Mouse (Mus musculus): ENCODE results near the gene Morn1. TPM values are rescaled to one million over a fixed set of nuclear protein-coding genes. Genes with fewer than 3 reads are reported as not detected.

Morn1 gene
- polyA plus RNA-seq, 1 experiment from 2014 or later = 1.8 TPM

- H3K4me2 ChIP-seq (ENCODE audit: low read depth, low read length) = 0 out of 2 replicates have a peak overlapping the region, but pooled peaks have one; percentile 4
- WGBS = 19% methylated on average over 4 of the region's 4 CpGs
- no peaks in the 10 kb centered on the region for H3K9me3 ChIP-seq (replicated peaks; ENCODE audit: control insufficient read depth, low read length)
- H3K4me3 ChIP-seq (ENCODE audit: low read length) = no peak overlapping the region
- peaks cover 70% of the 10 kb centered on the region for H3K4me1 ChIP-seq (ENCODE audit: control insufficient read depth, insufficient read depth, low read length)
- no peaks in the 10 kb centered on the region for H3K36me3 ChIP-seq (ENCODE audit: control insufficient read depth, insufficient read depth)
- peak overlapping the region; percentile 3; the same call in 1 of the 2 replicates for H3K9ac ChIP-seq (ENCODE audit: low read length)
- ATAC-seq (replicated peaks; ENCODE audit: extremely low read depth, insufficient read depth, low FRiP score) = peak; percentile 35; the same call in 1 of the 2 replicates
- 0 out of 2 replicates have a peak overlapping the region, but pooled peaks have one; percentile 11 for H3K27ac ChIP-seq (ENCODE audit: low read length)
- no peaks in the 10 kb centered on the region for H3K27me3 ChIP-seq (ENCODE audit: control insufficient read depth, insufficient read depth, low read length)
Measured at GRCm38 (mm10) chr4:155189711-155190139, 103.3 kb downstream of the Morn1 start.

GRCm38 (mm10) chr4:155190275-155190674, 103.9 kb downstream of the Morn1 start:
- H3K4me3 ChIP-seq (ENCODE audit: low read length) = no peak overlapping the region
- H3K36me3 ChIP-seq (ENCODE audit: control insufficient read depth, insufficient read depth) = no peaks in the 10 kb centered on the region
- H3K4me1 ChIP-seq (ENCODE audit: control insufficient read depth, insufficient read depth, low read length) = peaks cover 69% of the 10 kb centered on the region
- H3K4me2 ChIP-seq (ENCODE audit: low read depth, low read length) = no peak overlapping the region
- no peak for ATAC-seq (replicated peaks; ENCODE audit: extremely low read depth, insufficient read depth, low FRiP score)
- H3K27ac ChIP-seq (ENCODE audit: low read length) = no peak overlapping the region
- no peaks in the 10 kb centered on the region for H3K27me3 ChIP-seq (ENCODE audit: control insufficient read depth, insufficient read depth, low read length)
- H3K9me3 ChIP-seq (replicated peaks; ENCODE audit: control insufficient read depth, low read length) = no peaks in the 10 kb centered on the region
- peak overlapping the region; percentile 3; the same call in 1 of the 2 replicates for H3K9ac ChIP-seq (ENCODE audit: low read length)
- WGBS = 45% methylated on average over 7 of the region's 7 CpGs

Other genes starting within 250 kb of the Morn1 start
- gene Ttc34, start 249.1 kb upstream of the Morn1 start, polyA plus RNA-seq (2015; fragmentation: Nextera tagmentation; extraction: Ambion mirVana) = 0.12 and 0.31 TPM in 2 replicates
- 0.24 and 0.42 TPM in 2 replicates for gene Mmel1, start 217.0 kb upstream of the Morn1 start, polyA plus RNA-seq (2015; fragmentation: Nextera tagmentation; extraction: Ambion mirVana)
- 58.9 and 62.9 TPM in 2 replicates for gene Fam213b, start 187.4 kb upstream of the Morn1 start, polyA plus RNA-seq (2015; fragmentation: Nextera tagmentation; extraction: Ambion mirVana)
- gene Tnfrsf14, start 158.0 kb upstream of the Morn1 start, polyA plus RNA-seq (2015; fragmentation: Nextera tagmentation; extraction: Ambion mirVana) = 1.3 and 1.8 TPM in 2 replicates
- 0.29 and 0.34 TPM in 2 replicates for gene Hes5, start 125.7 kb upstream of the Morn1 start, polyA plus RNA-seq (2015; fragmentation: Nextera tagmentation; extraction: Ambion mirVana)
- gene Pank4, start 122.5 kb upstream of the Morn1 start, polyA plus RNA-seq (2015; fragmentation: Nextera tagmentation; extraction: Ambion mirVana) = 44.2 and 47.2 TPM in 2 replicates
- gene Plch2, start 29.8 kb upstream of the Morn1 start, polyA plus RNA-seq (2015; fragmentation: Nextera tagmentation; extraction: Ambion mirVana) = 1.0 and 1.4 TPM in 2 replicates
- gene Pex10, start 19.6 kb upstream of the Morn1 start, polyA plus RNA-seq (2015; fragmentation: Nextera tagmentation; extraction: Ambion mirVana) = 17.3 and 18.0 TPM in 2 replicates
- gene Rer1, start 195 bp upstream of the Morn1 start, polyA plus RNA-seq (2015; fragmentation: Nextera tagmentation; extraction: Ambion mirVana) = 116 and 138 TPM in 2 replicates
- 12.1 and 12.3 TPM in 2 replicates for gene Ski, start 136.0 kb downstream of the Morn1 start, polyA plus RNA-seq (2015; fragmentation: Nextera tagmentation; extraction: Ambion mirVana)
- 68.4 and 73.8 TPM in 2 replicates for gene Faap20, start 163.2 kb downstream of the Morn1 start, polyA plus RNA-seq (2015; fragmentation: Nextera tagmentation; extraction: Ambion mirVana)

Measured in heart, embryonic 16.5 days (tissue).